Mouse (Mus musculus) CH12.LX (cell line): ENCODE data around the gene Jaml. TPM values are rescaled to one million over a fixed set of nuclear protein-coding genes. Genes with fewer than 3 reads are reported as not detected.
"Not testable (repeated sequence)": the region's sequence is repeated elsewhere in the genome, so short reads cannot be mapped to it uniquely, and the experiment has no call there.

Experiments
- DNase-seq: peaks from one replicate; pipeline ENCODE4 v3.0.0-alpha.2; 2013; ENCODE audit errors: extremely low read depth
- H3K27ac ChIP-seq: 2 replicates; pipeline ENCODE4 v1.5.1; 2012; ENCODE audit warnings: low read depth, mild to moderate bottlenecking, control low read depth, moderate library complexity; ENCODE audit not compliant: insufficient read depth
- H3K27me3 ChIP-seq: replicated peaks from 2 replicates; pipeline ENCODE3; 2012; ENCODE audit warnings: inconsistent platforms
- H3K36me3 ChIP-seq, 2 experiments: replicated peaks in 1 of 2; 2 replicates each; pipeline versions ENCODE3 to v1.6.1; 2012; ENCODE audit warnings: inconsistent platforms in 1 of 2, low read length in 1 of 2, mild to moderate bottlenecking in 1 of 2, mixed read lengths in 1 of 2, moderate library complexity in 1 of 2; ENCODE audit not compliant: control insufficient read depth in 1 of 2, insufficient read depth in 1 of 2
- H3K4me1 ChIP-seq, 2 experiments: 2 replicates each; pipeline ENCODE4 v1.6.1; 2012; ENCODE audit warnings: inconsistent platforms in 1 of 2, moderate library complexity in 1 of 2; ENCODE audit not compliant: insufficient read depth in 2 of 2, control insufficient read depth in 1 of 2
- H3K4me2 ChIP-seq: 2 replicates; pipeline ENCODE4 v1.6.1; 2012; ENCODE audit warnings: low read depth, mild to moderate bottlenecking, control low read depth; ENCODE audit not compliant: poor library complexity, insufficient read depth, severe bottlenecking
- H3K4me3 ChIP-seq, 3 experiments: fragments of 150-350 bp in 1 of 3; sonication (generic) in 1 of 3; replicated peaks in 1 of 3; 2 replicates each; pipeline versions ENCODE3 to v1.5.1; 2011 to 2012; ENCODE audit warnings: low read depth in 2 of 3, low read length in 2 of 3, mild to moderate bottlenecking in 2 of 3, moderate library complexity in 2 of 3, control low read depth in 1 of 3, improper control_type of control experiment in 1 of 3, inconsistent platforms in 1 of 3, mixed read lengths in 1 of 3; ENCODE audit not compliant: poor library complexity in 1 of 3
- H3K79me2 ChIP-seq: replicated peaks from 2 replicates; pipeline ENCODE4 v1.6.1; 2012; ENCODE audit warnings: mild to moderate bottlenecking, moderate library complexity; ENCODE audit not compliant: control insufficient read depth, poor library complexity, insufficient read depth, severe bottlenecking; ENCODE audit errors: extremely low read depth
- H3K9ac ChIP-seq: 2 replicates; pipeline ENCODE4 v1.6.1; 2012; ENCODE audit warnings: low read depth, mild to moderate bottlenecking, control low read depth, moderate library complexity; ENCODE audit not compliant: insufficient read depth
- H3K9me3 ChIP-seq: replicated peaks from 2 replicates; pipeline ENCODE3; 2012; ENCODE audit warnings: low read length, inconsistent platforms, mixed read lengths
- BHLHE40 ChIP-seq: IDR thresholded peaks from 2 replicates; pipeline ENCODE4 v1.6.1; 2011; ENCODE audit warnings: mild to moderate bottlenecking, low read depth, low read length, improper control_type of control experiment
- CTCF ChIP-seq, 2 experiments: IDR thresholded peaks in 1 of 2; conservative IDR thresholded peaks in 1 of 2; 2 replicates each; pipeline ENCODE4 v1.5.1; 2011 to 2012; ENCODE audit warnings: low read depth in 2 of 2, low read length in 2 of 2, improper control_type of control experiment in 1 of 2, inconsistent platforms in 1 of 2, mild to moderate bottlenecking in 1 of 2, moderate library complexity in 1 of 2
- ELF1 ChIP-seq: IDR thresholded peaks from 2 replicates; pipeline ENCODE4 v1.6.1; 2014; ENCODE audit warnings: low read depth, mild to moderate bottlenecking, inconsistent platforms, low read length, improper control_type of control experiment
- EP300 ChIP-seq: IDR thresholded peaks from 2 replicates; pipeline ENCODE4 v1.6.1; 2011; ENCODE audit warnings: low read length, improper control_type of control experiment
- ETS1 ChIP-seq: conservative IDR thresholded peaks from 2 replicates; pipeline ENCODE4 v1.6.1; 2012; ENCODE audit warnings: low read depth, mild to moderate bottlenecking, inconsistent platforms, low read length, improper control_type of control experiment, moderate library complexity
- HCFC1 ChIP-seq: IDR thresholded peaks from 2 replicates; pipeline ENCODE4 v1.6.1; 2012; ENCODE audit warnings: low read depth, mild to moderate bottlenecking, inconsistent platforms, low read length, improper control_type of control experiment
- JUN ChIP-seq: IDR thresholded peaks from 2 replicates; pipeline ENCODE4 v1.6.1; 2011; ENCODE audit warnings: low read depth, mild to moderate bottlenecking, low read length, improper control_type of control experiment, moderate library complexity; ENCODE audit not compliant: insufficient read depth
- KAT2A ChIP-seq: IDR thresholded peaks from 2 replicates; pipeline ENCODE4 v1.6.1; 2012; ENCODE audit warnings: low read length, improper control_type of control experiment, inconsistent platforms; ENCODE audit not compliant: insufficient replicate concordance
- MAFK ChIP-seq: IDR thresholded peaks from 2 replicates; pipeline ENCODE4 v1.6.1; 2011; ENCODE audit warnings: low read length, improper control_type of control experiment; ENCODE audit not compliant: insufficient replicate concordance
- MAX ChIP-seq: IDR thresholded peaks from 2 replicates; pipeline ENCODE4 v1.6.1; 2011; ENCODE audit warnings: low read length, improper control_type of control experiment
- MYC ChIP-seq: IDR thresholded peaks from 2 replicates; pipeline ENCODE4 v1.6.1; 2011; ENCODE audit warnings: low read depth, mild to moderate bottlenecking, improper control_type of control experiment, low read length
- PAX5 ChIP-seq: IDR thresholded peaks from 2 replicates; pipeline ENCODE4 v1.6.1; 2012; ENCODE audit warnings: low read length, inconsistent platforms, mixed read lengths
- POLR2AphosphoS2 ChIP-seq: IDR thresholded peaks from 2 replicates; pipeline ENCODE4 v1.6.1; 2011; ENCODE audit warnings: low read depth, low read length, improper control_type of control experiment
- RAD21 ChIP-seq: IDR thresholded peaks from 2 replicates; pipeline ENCODE4 v1.6.1; 2011; ENCODE audit warnings: low read depth, mild to moderate bottlenecking, low read length, improper control_type of control experiment, moderate library complexity
- RCOR1 ChIP-seq: conservative IDR thresholded peaks from 2 replicates; pipeline ENCODE4 v1.6.1; 2012; ENCODE audit warnings: low read depth, mild to moderate bottlenecking, inconsistent platforms, low read length, improper control_type of control experiment
- SMC3 ChIP-seq: IDR thresholded peaks from 2 replicates; pipeline ENCODE4 v1.6.1; 2011; ENCODE audit warnings: low read depth, low read length, improper control_type of control experiment
- ZKSCAN1 ChIP-seq: IDR thresholded peaks from 2 replicates; pipeline ENCODE4 v1.6.1; 2012; ENCODE audit warnings: low read depth, inconsistent platforms, low read length, improper control_type of control experiment, borderline replicate concordance
- ZMIZ1 ChIP-seq: IDR thresholded peaks from 2 replicates; pipeline ENCODE4 v1.6.1; 2012; ENCODE audit warnings: low read depth, mild to moderate bottlenecking, inconsistent platforms, low read length, improper control_type of control experiment
- dilution Hi-C: fragments of 300-500 bp; cut with MboI; formaldehyde crosslinking; loops from 2 replicates; pipeline ENCODE4 v1.14.3; 2020; ENCODE audit warnings: low sequenced_read_pairs; ENCODE audit not compliant: extremely low pct_unique_long_range_greater_than_20kb, extremely low pct_ligation_motif_present
- in situ Hi-C: fragments of 300-500 bp; cut with MboI; formaldehyde crosslinking; loops from 3 replicates; pipeline ENCODE4 v1.14.3; 2019; ENCODE audit warnings: low sequenced_read_pairs, low pct_ligation_motif_present, low pct_unique_long_range_greater_than_20kb, mixed read lengths
- polyA plus RNA-seq: library from polyadenylated mRNA; unstranded; fragments of >175 nt; gene quantifications from 2 replicates; pipeline ENCODE4 v1.2.1, GENCODE M21; 2012; ENCODE audit warnings: low read depth; ENCODE audit not compliant: insufficient read length
- total RNA-seq, 2 experiments: library from RNA; depleted of rRNA; stranded (reverse); fragments of 300-350 nt in 1 of 2; fragments of >200 nt in 1 of 2; gene quantifications; 2 replicates each; pipeline ENCODE4 v1.2.3; 2012 to 2014

Jaml gene
- total and polyA plus RNA-seq, 3 experiments = 0.51 to 1.1 (median 0.87) TPM

DNA sequence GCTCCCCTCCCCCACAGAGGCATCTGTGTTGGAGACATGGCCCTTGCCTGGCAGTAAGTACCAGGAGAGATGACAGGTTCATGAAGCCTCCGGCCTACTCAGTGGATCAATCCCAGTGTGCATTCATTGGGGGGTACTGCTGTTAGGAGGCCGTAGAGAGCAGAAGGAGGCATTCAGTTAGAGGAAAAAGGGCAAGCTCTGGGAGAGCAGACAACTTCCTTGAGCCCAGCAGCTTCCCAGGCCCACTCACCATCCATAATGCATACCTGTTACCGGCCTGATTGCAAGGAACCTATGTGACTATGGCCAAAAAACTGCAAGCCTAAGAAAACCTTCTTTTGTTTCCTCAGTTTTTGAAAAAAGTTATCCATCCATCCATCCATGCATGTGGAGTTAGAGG lies 44.5 kb upstream of the Jaml start:
- Histone ChIP-seq H3K9ac (no peak overlapping the region), H3K36me3 (no peaks in the 10 kb centered on the region), H3K9me3 (no peaks in the 10 kb centered on the region), H3K27ac (no peak overlapping the region), H3K27me3 (no peaks in the 10 kb centered on the region), H3K79me2 (no peaks in the 10 kb centered on the region), H3K4me3 (no peak overlapping the region), H3K4me2 (no peak overlapping the region), H3K4me1 (peaks cover 28 to 58% of the 10 kb centered on the region in 2 experiments)
- no peak for TF ChIP-seq ZKSCAN1
- TF ChIP-seq RAD21 = no peak
- no peak for TF ChIP-seq BHLHE40
- TF ChIP-seq ZMIZ1 = no peak
- no peak for TF ChIP-seq POLR2AphosphoS2
- TF ChIP-seq SMC3 = no peak
- no peak for TF ChIP-seq PAX5
- no peak for TF ChIP-seq MYC
- no peak for TF ChIP-seq RCOR1
- TF ChIP-seq KAT2A = no peak
- TF ChIP-seq JUN = no peak
- no peak for TF ChIP-seq HCFC1
- TF ChIP-seq ELF1 = no peak
- TF ChIP-seq EP300 = no peak
- TF ChIP-seq MAX = no peak
- no peak for TF ChIP-seq MAFK
- no peak for TF ChIP-seq CTCF (conservative IDR thresholded peaks at IDR 0.05 in 1 of 2, IDR thresholded peaks at IDR 0.05 in 1 of 2; ENCODE audit: low read depth in 2 of 2, low read length in 2 of 2)
- no peak for TF ChIP-seq ETS1
- dilution Hi-C loops = no loop called here
- no peak for DNase-seq
- in situ Hi-C loops = no loop called here

GRCm38 (mm10) chr9:45037803-45038202 lies 41.2 kb upstream of the Jaml start:
- H3K4me2 ChIP-seq, H3K9ac ChIP-seq, H3K79me2 ChIP-seq, H3K9me3 ChIP-seq, H3K36me3 ChIP-seq, H3K27ac ChIP-seq, in situ Hi-C loops, H3K27me3 ChIP-seq, H3K4me3 ChIP-seq, dilution Hi-C loops, DNase-seq: not testable (repeated sequence)
- H3K4me1 ChIP-seq = peaks cover 27 to 61% of the 10 kb centered on the region in 2 experiments; a peak in 3 of 4 replicates
